Mouse (Mus musculus): ENCODE measurements around the gene Atg10. TPM values are rescaled to one million over a fixed set of nuclear protein-coding genes. Genes with fewer than 3 reads are reported as not detected.
A peak's percentile ranks its signal among the peaks of the same experiment; 100 is the strongest.

The Atg10 gene
- total and polyA plus RNA-seq, 2 experiments from 2014 or later: 7.5 to 10.7 TPM

GRCm38 (mm10) chr13:91129071-91129470 lies 94.7 kb downstream of the Atg10 start:
- no peaks in the 10 kb centered on the region for H3K9me3 ChIP-seq (ENCODE audit: low read length)
- ATAC-seq (peak; percentile 46), DNase-seq (no peak)
- H3K27me3 ChIP-seq (ENCODE audit: insufficient read depth, low read length): no peaks in the 10 kb centered on the region
- H3K4me3 ChIP-seq (ENCODE audit: low read depth, low read length): no peak overlapping the region
- TF ChIP-seq CTCF (IDR thresholded peaks at IDR 0.05; ENCODE audit: low read depth): no peak
- H3K27ac ChIP-seq (ENCODE audit: low read depth, low read length): peak overlapping the region; percentile 62
- 24% methylated on average over 7 of the region's 7 CpGs for WGBS
- no peaks in the 10 kb centered on the region for H3K4me1 ChIP-seq (ENCODE audit: insufficient read depth)
- H3K4me2 ChIP-seq (ENCODE audit: low read depth): no peak overlapping the region
- no peaks in the 10 kb centered on the region for H3K36me3 ChIP-seq (ENCODE audit: insufficient read depth)
- no peak overlapping the region for H3K9ac ChIP-seq

- H3K36me3 ChIP-seq (ENCODE audit: insufficient read depth): no peaks in the 10 kb centered on the region
- no peak overlapping the region for H3K4me3 ChIP-seq (ENCODE audit: low read depth, low read length)
- no peak overlapping the region for H3K4me2 ChIP-seq (ENCODE audit: low read depth)
- no peaks in the 10 kb centered on the region for H3K27me3 ChIP-seq (ENCODE audit: insufficient read depth, low read length)
- H3K4me1 ChIP-seq (ENCODE audit: insufficient read depth): no peaks in the 10 kb centered on the region
- WGBS: 14% methylated on average over 1 of the region's 1 CpGs
- H3K9me3 ChIP-seq (ENCODE audit: low read length): no peaks in the 10 kb centered on the region
- DNase-seq: peak; percentile 75
- peak; percentile 92 for ATAC-seq
- no peak for TF ChIP-seq CTCF (IDR thresholded peaks at IDR 0.05; ENCODE audit: low read depth)
- no peak overlapping the region for H3K9ac ChIP-seq
- H3K27ac ChIP-seq (ENCODE audit: low read depth, low read length): peak overlapping the region; percentile 62
Observed at GRCm38 (mm10) chr13:91128581-91128980, 95.2 kb downstream of the Atg10 start.

- H3K4me1 ChIP-seq (ENCODE audit: insufficient read depth): no peaks in the 10 kb centered on the region
- no peak overlapping the region for H3K4me3 ChIP-seq (ENCODE audit: low read depth, low read length)
- H3K9me3 ChIP-seq (ENCODE audit: low read length): no peaks in the 10 kb centered on the region
- H3K36me3 ChIP-seq (ENCODE audit: insufficient read depth): no peaks in the 10 kb centered on the region
- no peak for TF ChIP-seq CTCF (IDR thresholded peaks at IDR 0.05; ENCODE audit: low read depth)
- DNase-seq (no peak), ATAC-seq (no peak)
- no peak overlapping the region for H3K27ac ChIP-seq (ENCODE audit: low read depth, low read length)
- no peak overlapping the region for H3K4me2 ChIP-seq (ENCODE audit: low read depth)
- no peak overlapping the region for H3K9ac ChIP-seq
- no peaks in the 10 kb centered on the region for H3K27me3 ChIP-seq (ENCODE audit: insufficient read depth, low read length)
- 87% methylated on average over 4 of the region's 4 CpGs for WGBS
Observed at GRCm38 (mm10) chr13:91118156-91118555, 105.6 kb downstream of the Atg10 start.

GRCm38 (mm10) chr13:91114880-91115279 lies 108.9 kb downstream of the Atg10 start:
- Histone ChIP-seq H3K9me3 (ENCODE audit: low read length) (no peaks in the 10 kb centered on the region), H3K4me2 (ENCODE audit: low read depth) (no peak overlapping the region), H3K9ac (no peak overlapping the region), H3K27me3 (ENCODE audit: insufficient read depth, low read length) (no peaks in the 10 kb centered on the region), H3K27ac (ENCODE audit: low read depth, low read length) (no peak overlapping the region), H3K4me1 (ENCODE audit: insufficient read depth) (no peaks in the 10 kb centered on the region), H3K4me3 (ENCODE audit: low read depth, low read length) (no peak overlapping the region), H3K36me3 (ENCODE audit: insufficient read depth) (no peaks in the 10 kb centered on the region)
- no peak for TF ChIP-seq CTCF (IDR thresholded peaks at IDR 0.05; ENCODE audit: low read depth)
- WGBS: 89% methylated on average over 3 of the region's 3 CpGs
- no peak for ATAC-seq
- no peak for DNase-seq

GRCm38 (mm10) chr13:91107308-91107946 lies 116.3 kb downstream of the Atg10 start:
- no peaks in the 10 kb centered on the region for H3K27me3 ChIP-seq (ENCODE audit: insufficient read depth, low read length)
- H3K4me3 ChIP-seq (ENCODE audit: low read depth, low read length): no peak overlapping the region
- no peak overlapping the region for H3K9ac ChIP-seq
- H3K36me3 ChIP-seq (ENCODE audit: insufficient read depth): no peaks in the 10 kb centered on the region
- no peaks in the 10 kb centered on the region for H3K4me1 ChIP-seq (ENCODE audit: insufficient read depth)
- H3K27ac ChIP-seq (ENCODE audit: low read depth, low read length): no peak overlapping the region
- WGBS: 83% methylated on average over 9 of the region's 9 CpGs
- H3K9me3 ChIP-seq (ENCODE audit: low read length): no peaks in the 10 kb centered on the region
- peak; percentile 71; the same call in 1 of the 2 replicates for ATAC-seq
- no peak overlapping the region for H3K4me2 ChIP-seq (ENCODE audit: low read depth)
- no peak for TF ChIP-seq CTCF (IDR thresholded peaks at IDR 0.05; ENCODE audit: low read depth)
- peak; percentile 10 for DNase-seq

GRCm38 (mm10) chr13:91102238-91102637 lies 121.5 kb downstream of the Atg10 start:
- 84% methylated on average over 3 of the region's 3 CpGs for whole genome bisulfite sequencing
- Histone ChIP-seq H3K4me3 (ENCODE audit: low read depth, low read length) (no peak overlapping the region), H3K27me3 (ENCODE audit: insufficient read depth, low read length) (no peaks in the 10 kb centered on the region), H3K9me3 (ENCODE audit: low read length) (no peaks in the 10 kb centered on the region), H3K4me1 (ENCODE audit: insufficient read depth) (no peaks in the 10 kb centered on the region), H3K27ac (ENCODE audit: low read depth, low read length) (no peak overlapping the region), H3K4me2 (ENCODE audit: low read depth) (no peak overlapping the region), H3K9ac (no peak overlapping the region), H3K36me3 (ENCODE audit: insufficient read depth) (no peaks in the 10 kb centered on the region)
- ATAC-seq (no peak), DNase-seq (no peak)
- 0 out of 2 replicates have a peak, but pooled peaks have one; percentile 12 for TF ChIP-seq CTCF (IDR thresholded peaks at IDR 0.05; ENCODE audit: low read depth)

- TF ChIP-seq CTCF (IDR thresholded peaks at IDR 0.05; ENCODE audit: low read depth): no peak
- H3K36me3 ChIP-seq (ENCODE audit: insufficient read depth): no peaks in the 10 kb centered on the region
- no peak overlapping the region for H3K27ac ChIP-seq (ENCODE audit: low read depth, low read length)
- ATAC-seq (no peak), DNase-seq (no peak)
- H3K9me3 ChIP-seq (ENCODE audit: low read length): no peaks in the 10 kb centered on the region
- no peak overlapping the region for H3K9ac ChIP-seq
- WGBS: 77% methylated on average over 5 of the region's 5 CpGs
- H3K4me1 ChIP-seq (ENCODE audit: insufficient read depth): no peaks in the 10 kb centered on the region
- H3K27me3 ChIP-seq (ENCODE audit: insufficient read depth, low read length): no peaks in the 10 kb centered on the region
- H3K4me2 ChIP-seq (ENCODE audit: low read depth): no peak overlapping the region
- H3K4me3 ChIP-seq (ENCODE audit: low read depth, low read length): no peak overlapping the region
Observed at GRCm38 (mm10) chr13:91100417-91100816, 123.4 kb downstream of the Atg10 start.
